Mouse (Mus musculus): ENCODE measurements around the gene Afap1l2. TPM values are rescaled to one million over a fixed set of nuclear protein-coding genes. Genes with fewer than 3 reads are reported as not detected.

Gene Afap1l2
- polyA plus RNA-seq, 2 experiments, result 0.44 to 0.57 TPM

DNA sequence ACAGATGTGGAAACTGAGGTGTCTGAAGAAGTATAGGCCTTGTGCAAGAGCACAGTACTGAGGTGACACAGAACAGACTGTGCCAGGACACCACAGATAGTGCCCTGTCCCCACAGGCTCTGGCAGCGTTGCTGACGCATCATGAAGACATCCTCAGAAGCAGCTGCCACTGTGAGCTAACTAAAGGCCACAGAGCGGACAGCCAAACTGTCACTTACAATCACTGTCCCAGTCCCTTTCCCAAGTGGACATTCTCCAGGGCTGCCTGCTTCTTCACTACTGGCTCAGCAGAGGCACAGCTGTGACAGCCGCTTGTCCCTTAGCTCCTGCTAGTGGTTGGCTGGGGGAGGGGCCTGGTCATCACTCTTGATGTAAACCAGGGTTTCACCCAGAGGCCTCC, 33.9 kb downstream of the Afap1l2 start:
- H3K4me2 ChIP-seq (ENCODE audit: low read depth), result no peak overlapping the region
- 68% methylated on average over 4 of the region's 4 CpGs for WGBS (ENCODE audit: insufficient replicate concordance)
- H3K4me3 ChIP-seq (ENCODE audit: insufficient read depth in 1 of 2, low read depth in 2 of 2, low read length in 2 of 2), result no peak overlapping the region
- no peaks in the 10 kb centered on the region for H3K9me3 ChIP-seq (ENCODE audit: control insufficient read depth, low read length)
- ATAC-seq (ENCODE audit: insufficient read depth) (no peak), DNase-seq (ENCODE audit: low read depth in 3 of 3, low spot score in 3 of 3) (no peak)
- H3K27ac ChIP-seq, result no peak overlapping the region
- H3K4me1 ChIP-seq (replicated peaks; ENCODE audit: control insufficient read depth in 2 of 2, insufficient read depth in 2 of 2, low read length in 1 of 2), result peaks cover 0 to 3% of the 10 kb centered on the region in 2 experiments; a peak in 1 of 4 replicates
- H3K36me3 ChIP-seq (replicated peaks; ENCODE audit: control insufficient read depth, insufficient read depth, low read depth), result no peaks in the 10 kb centered on the region
- no peak overlapping the region for H3K9ac ChIP-seq (replicated peaks)
- H3K27me3 ChIP-seq (ENCODE audit: control insufficient read depth, insufficient read depth, low read length), result no peaks in the 10 kb centered on the region
- TF ChIP-seq CTCF (IDR thresholded peaks at IDR 0.05; ENCODE audit: low read depth), result no peak
- no peak for TF ChIP-seq EP300 (IDR thresholded peaks at IDR 0.05; ENCODE audit: low read depth)

DNA sequence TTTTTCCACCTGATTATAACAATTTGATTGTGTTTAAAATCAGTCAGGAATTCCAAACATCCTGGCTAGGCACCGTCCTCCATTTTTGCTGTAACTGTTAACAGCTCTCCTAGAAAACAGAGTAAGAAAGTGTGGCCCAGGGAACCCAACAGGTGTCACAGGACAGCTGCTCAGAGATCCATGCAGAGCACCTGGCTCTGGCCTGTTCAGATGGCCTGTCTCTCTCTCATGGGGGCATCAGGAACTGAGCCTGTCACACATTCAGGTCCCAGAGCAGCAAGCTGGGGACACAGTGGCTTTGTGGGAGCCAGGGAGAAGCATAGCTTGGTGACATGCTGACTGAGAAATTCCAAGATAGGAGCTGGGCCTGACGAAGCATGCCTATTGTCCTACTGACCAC, 35.3 kb downstream of the Afap1l2 start:
- TF ChIP-seq CTCF (IDR thresholded peaks at IDR 0.05; ENCODE audit: low read depth), result no peak
- no peak for TF ChIP-seq EP300 (IDR thresholded peaks at IDR 0.05; ENCODE audit: low read depth)
- no peaks in the 10 kb centered on the region for H3K27me3 ChIP-seq (ENCODE audit: control insufficient read depth, insufficient read depth, low read length)
- no peaks in the 10 kb centered on the region for H3K36me3 ChIP-seq (replicated peaks; ENCODE audit: control insufficient read depth, insufficient read depth, low read depth)
- H3K9me3 ChIP-seq (ENCODE audit: control insufficient read depth, low read length), result no peaks in the 10 kb centered on the region
- ATAC-seq (ENCODE audit: insufficient read depth) (no peak), DNase-seq (ENCODE audit: low read depth in 3 of 3, low spot score in 3 of 3) (no peak)
- WGBS (ENCODE audit: insufficient replicate concordance), result 68% methylated on average over 2 of the region's 2 CpGs
- H3K4me1 ChIP-seq (replicated peaks; ENCODE audit: control insufficient read depth in 2 of 2, insufficient read depth in 2 of 2, low read length in 1 of 2), result peaks cover 0 to 3% of the 10 kb centered on the region in 2 experiments; a peak in 1 of 4 replicates
- H3K4me2 ChIP-seq (ENCODE audit: low read depth), result no peak overlapping the region
- no peak overlapping the region for H3K9ac ChIP-seq (replicated peaks)
- H3K27ac ChIP-seq, result no peak overlapping the region
- H3K4me3 ChIP-seq (ENCODE audit: insufficient read depth in 1 of 2, low read depth in 2 of 2, low read length in 2 of 2), result no peak overlapping the region

DNA sequence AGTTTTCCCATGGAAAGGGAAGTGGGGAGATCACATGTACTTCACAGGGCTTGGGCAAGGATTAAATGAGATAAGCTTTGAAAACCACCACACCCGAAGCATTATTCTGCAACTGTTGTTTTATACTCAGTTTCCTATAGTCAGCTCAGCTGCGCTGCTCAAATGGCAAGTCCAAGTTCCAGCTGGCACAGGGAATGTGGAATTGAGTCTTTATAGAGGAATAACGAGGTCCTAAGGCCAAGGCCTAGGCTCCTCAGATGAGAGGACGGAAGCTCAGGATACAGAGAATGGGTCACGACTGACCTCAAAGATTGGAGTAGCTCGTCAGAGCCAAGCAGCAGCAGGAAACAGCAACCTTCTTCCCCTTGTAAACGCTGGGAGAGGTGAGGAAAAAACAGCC, 36.7 kb downstream of the Afap1l2 start:
- H3K9me3 ChIP-seq (ENCODE audit: control insufficient read depth, low read length), result no peaks in the 10 kb centered on the region
- H3K36me3 ChIP-seq (replicated peaks; ENCODE audit: control insufficient read depth, insufficient read depth, low read depth), result no peaks in the 10 kb centered on the region
- ATAC-seq (ENCODE audit: insufficient read depth), result no peak
- H3K27ac ChIP-seq, result no peak overlapping the region
- DNase-seq (ENCODE audit: low read depth in 3 of 3, low spot score in 3 of 3), result no peak
- 46% methylated on average over 7 of the region's 7 CpGs for WGBS (ENCODE audit: insufficient replicate concordance)
- no peak overlapping the region for H3K4me3 ChIP-seq (ENCODE audit: insufficient read depth in 1 of 2, low read depth in 2 of 2, low read length in 2 of 2)
- no peaks in the 10 kb centered on the region for H3K27me3 ChIP-seq (ENCODE audit: control insufficient read depth, insufficient read depth, low read length)
- no peaks in the 10 kb centered on the region for H3K4me1 ChIP-seq (replicated peaks; ENCODE audit: control insufficient read depth in 2 of 2, insufficient read depth in 2 of 2, low read length in 1 of 2)
- no peak overlapping the region for H3K9ac ChIP-seq (replicated peaks)
- TF ChIP-seq EP300 (IDR thresholded peaks at IDR 0.05; ENCODE audit: low read depth) (no peak), CTCF (IDR thresholded peaks at IDR 0.05; ENCODE audit: low read depth) (no peak)
- no peak overlapping the region for H3K4me2 ChIP-seq (ENCODE audit: low read depth)

DNA sequence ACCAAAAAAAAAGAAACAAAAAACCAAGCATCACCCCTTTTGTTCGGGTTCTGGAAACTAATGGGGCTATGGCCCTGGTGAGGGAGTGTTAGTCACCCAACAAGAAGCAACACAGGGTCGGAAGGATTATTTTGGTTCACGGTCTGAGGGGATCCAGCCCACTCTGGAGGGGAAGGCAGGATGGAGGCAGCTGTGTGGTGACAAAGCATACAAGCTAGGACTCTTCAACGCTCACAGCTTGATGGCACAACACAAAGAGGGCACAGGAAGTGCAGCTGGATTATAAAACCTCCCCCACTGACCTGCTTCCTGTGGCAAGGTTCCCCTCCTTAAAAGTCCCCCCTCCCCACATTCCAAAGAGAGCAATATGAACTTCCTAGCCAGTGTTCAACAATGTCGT, 44.2 kb downstream of the Afap1l2 start:
- DNase-seq (ENCODE audit: low read depth in 3 of 3, low spot score in 3 of 3), result no peak
- no peak for ATAC-seq (ENCODE audit: insufficient read depth)
- H3K27ac ChIP-seq, result no peak overlapping the region
- 25% methylated on average over 5 of the region's 5 CpGs for WGBS (ENCODE audit: insufficient replicate concordance)
- no peaks in the 10 kb centered on the region for H3K27me3 ChIP-seq (ENCODE audit: control insufficient read depth, insufficient read depth, low read length)
- H3K9me3 ChIP-seq (ENCODE audit: control insufficient read depth, low read length), result no peaks in the 10 kb centered on the region
- H3K4me3 ChIP-seq (ENCODE audit: insufficient read depth in 1 of 2, low read depth in 2 of 2, low read length in 2 of 2), result no peak overlapping the region
- no peaks in the 10 kb centered on the region; a peak in 1 of 4 replicates for H3K4me1 ChIP-seq (replicated peaks; ENCODE audit: control insufficient read depth in 2 of 2, insufficient read depth in 2 of 2, low read length in 1 of 2)
- H3K9ac ChIP-seq (replicated peaks), result no peak overlapping the region
- TF ChIP-seq CTCF (IDR thresholded peaks at IDR 0.05; ENCODE audit: low read depth), result no peak
- TF ChIP-seq EP300 (IDR thresholded peaks at IDR 0.05; ENCODE audit: low read depth), result no peak
- H3K4me2 ChIP-seq (ENCODE audit: low read depth), result no peak overlapping the region
- H3K36me3 ChIP-seq (replicated peaks; ENCODE audit: control insufficient read depth, insufficient read depth, low read depth), result no peaks in the 10 kb centered on the region

DNA sequence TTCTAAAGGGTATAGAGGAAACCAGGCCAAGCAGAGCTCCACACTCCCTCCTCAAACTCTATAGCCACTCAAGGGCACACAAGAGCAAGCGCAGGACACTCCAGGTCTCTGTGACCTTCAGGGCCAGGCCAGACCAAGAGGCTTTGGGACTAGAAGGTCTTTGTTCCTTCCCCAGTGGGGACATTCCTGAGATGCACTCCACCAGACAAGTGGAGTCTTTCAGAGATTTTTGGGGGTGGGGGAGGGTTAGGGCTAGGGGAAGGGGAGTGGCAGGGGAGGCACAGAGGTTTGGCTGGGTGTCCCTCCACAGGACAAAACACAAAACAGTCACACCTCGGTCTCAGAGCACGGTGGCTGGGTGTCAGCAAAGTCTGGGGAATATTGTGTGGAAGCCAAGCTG, 48.4 kb downstream of the Afap1l2 start:
- Histone ChIP-seq H3K4me1 (replicated peaks; ENCODE audit: control insufficient read depth in 2 of 2, insufficient read depth in 2 of 2, low read length in 1 of 2) (no peaks in the 10 kb centered on the region; a peak in 1 of 4 replicates), H3K4me3 (ENCODE audit: insufficient read depth in 1 of 2, low read depth in 2 of 2, low read length in 2 of 2) (no peak overlapping the region), H3K36me3 (replicated peaks; ENCODE audit: control insufficient read depth, insufficient read depth, low read depth) (no peaks in the 10 kb centered on the region), H3K9me3 (ENCODE audit: control insufficient read depth, low read length) (no peaks in the 10 kb centered on the region), H3K9ac (replicated peaks) (no peak overlapping the region), H3K4me2 (ENCODE audit: low read depth) (no peak overlapping the region), H3K27ac (no peak overlapping the region), H3K27me3 (ENCODE audit: control insufficient read depth, insufficient read depth, low read length) (no peaks in the 10 kb centered on the region)
- ATAC-seq (ENCODE audit: insufficient read depth) (no peak), DNase-seq (ENCODE audit: low read depth in 3 of 3, low spot score in 3 of 3) (no peak)
- TF ChIP-seq CTCF (IDR thresholded peaks at IDR 0.05; ENCODE audit: low read depth), result no peak
- no peak for TF ChIP-seq EP300 (IDR thresholded peaks at IDR 0.05; ENCODE audit: low read depth)
- WGBS (ENCODE audit: insufficient replicate concordance), result 62% methylated on average over 3 of the region's 3 CpGs
